Mouse (Mus musculus) midbrain, embryonic 11.5 days (tissue): ENCODE measurements around the gene Rab29. TPM values are rescaled to one million over a fixed set of nuclear protein-coding genes. Genes with fewer than 3 reads are reported as not detected.
"Not testable (repeated sequence)": the region's sequence is repeated elsewhere in the genome, so short reads cannot be mapped to it uniquely, and the experiment has no call there.

Source experiments
- ATAC-seq: fragments of 200-750 bp; cut with Nextera tagmentation; 2 replicates; pipeline ENCODE4 v1.8.0; 2017; ENCODE audit warnings: moderate TSS enrichment, moderate library complexity; ENCODE audit not compliant: low FRiP score
- DNase-seq: peaks from one replicate; pipeline ENCODE4 v3.0.0; 2015; ENCODE audit warnings: low spot score; ENCODE audit errors: missing footprints
- H3K27ac ChIP-seq: fragments of 300-500 bp; sonication (generic); 2 replicates; pipeline ENCODE4 v1.5.1; 2014; ENCODE audit warnings: low read depth, low read length
- H3K27me3 ChIP-seq: fragments of 300-500 bp; sonication (generic); 2 replicates; pipeline ENCODE4 v1.6.1; 2014; ENCODE audit warnings: mild to moderate bottlenecking, low read length, moderate library complexity, mixed read lengths; ENCODE audit not compliant: control insufficient read depth, insufficient read depth
- H3K36me3 ChIP-seq: fragments of 300-500 bp; sonication (generic); 2 replicates; pipeline ENCODE4 v1.6.1; 2014; ENCODE audit warnings: mild to moderate bottlenecking, low read length, moderate library complexity, mixed read lengths; ENCODE audit not compliant: control insufficient read depth, insufficient read depth
- H3K4me1 ChIP-seq: fragments of 300-500 bp; sonication (generic); 2 replicates; pipeline ENCODE4 v1.6.1; 2014; ENCODE audit warnings: low read length; ENCODE audit not compliant: control insufficient read depth, insufficient read depth
- H3K4me2 ChIP-seq: fragments of 300-500 bp; sonication (generic); 2 replicates; pipeline ENCODE4 v1.6.1; 2014; ENCODE audit warnings: mild to moderate bottlenecking, moderate library complexity
- H3K4me3 ChIP-seq: fragments of 300-500 bp; sonication (generic); 2 replicates; pipeline ENCODE4 v1.5.1; 2014; ENCODE audit warnings: low read depth, low read length
- H3K9ac ChIP-seq: fragments of 300-500 bp; sonication (generic); 2 replicates; pipeline ENCODE4 v1.6.1; 2014; ENCODE audit warnings: low read length
- H3K9me3 ChIP-seq: fragments of 300-500 bp; sonication (generic); 2 replicates; pipeline ENCODE4 v1.6.1; 2016; ENCODE audit warnings: low read length; ENCODE audit not compliant: control insufficient read depth
- WGBS: fragments of 180-500 bp; shearing (Covaris S2); extraction: QIAGEN DNeasy Blood & Tissue Kit; methylation state at CpG from one replicate; pipeline ENCODE4 v1.1.7; 2014; 5-methylcytosine and 5-hydroxymethylcytosine counted together
- polyA plus RNA-seq: library from polyadenylated mRNA; unstranded; fragments of >200 nt; fragmentation: Nextera tagmentation; extraction: Ambion mirVana; gene quantifications from 2 replicates; pipeline ENCODE4 v1.2.1, GENCODE M21; 2014

The Rab29 gene
- polyA plus RNA-seq, 1 experiment from 2014 or later, result 15.0 TPM

DNA sequence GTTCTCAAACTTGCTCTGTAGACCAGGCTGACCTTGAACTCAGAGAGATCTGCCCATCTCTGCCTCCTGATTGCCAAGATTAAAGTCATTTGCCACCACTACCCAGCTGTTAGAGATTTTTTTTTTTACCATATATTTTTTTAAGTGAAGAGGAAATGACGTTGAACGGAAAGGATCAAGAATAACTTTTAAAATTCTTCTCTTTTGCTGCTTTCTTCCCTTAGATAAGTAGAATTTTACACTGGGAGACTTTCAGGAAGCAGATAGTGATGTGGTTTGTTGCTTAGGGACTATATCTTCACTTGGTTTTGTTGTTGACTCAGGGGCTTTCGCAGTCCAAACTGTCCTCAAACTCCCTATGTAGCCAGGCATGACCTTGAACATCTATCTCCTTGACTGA is 41.4 kb downstream of the Rab29 start:
- no peak overlapping the region for H3K9ac ChIP-seq
- 86% methylated on average over 3 of the region's 3 CpGs for WGBS
- peaks cover 3% of the 10 kb centered on the region for H3K4me1 ChIP-seq
- ATAC-seq (no peak), DNase-seq (no peak)
- no peak overlapping the region for H3K4me3 ChIP-seq
- peaks cover 3% of the 10 kb centered on the region; the same call in 1 of the 2 replicates for H3K27me3 ChIP-seq
- no peaks in the 10 kb centered on the region for H3K9me3 ChIP-seq
- no peak overlapping the region for H3K27ac ChIP-seq
- H3K36me3 ChIP-seq, result no peaks in the 10 kb centered on the region
- H3K4me2 ChIP-seq, result no peak overlapping the region

GRCm38 (mm10) chr1:131909236-131909635 is 42.2 kb downstream of the Rab29 start:
- not testable (repeated sequence) for H3K27me3 ChIP-seq, H3K9ac ChIP-seq, ATAC-seq, H3K9me3 ChIP-seq, H3K4me3 ChIP-seq, H3K4me2 ChIP-seq, H3K27ac ChIP-seq, DNase-seq, H3K4me1 ChIP-seq, H3K36me3 ChIP-seq
- 99% methylated on average over 2 of the region's 2 CpGs for whole genome bisulfite sequencing

GRCm38 (mm10) chr1:131910001-131910648 is 43.1 kb downstream of the Rab29 start, which contains the start of gene Nucks1:
Gene Nucks1 (plus strand): TSS chr1:131910534.
- H3K4me1 ChIP-seq, result peaks cover 3% of the 10 kb centered on the region
- H3K4me3 ChIP-seq, result peak within 1 kb of the TSS; percentile 98
- under 1% methylated on average over 33 of the region's 35 CpGs for WGBS
- H3K27me3 ChIP-seq, result peaks cover 3% of the 10 kb centered on the region; the same call in 1 of the 2 replicates
- peak within 1 kb of the TSS; percentile 93 for H3K27ac ChIP-seq
- DNase-seq (peak; percentile 100), ATAC-seq (peak; percentile 99)
- H3K9me3 ChIP-seq, result no peaks in the 10 kb centered on the region
- H3K36me3 ChIP-seq, result no peaks in the 10 kb centered on the region
- H3K4me2 ChIP-seq, result peak within 1 kb of the TSS; percentile 62
- peak within 1 kb of the TSS; percentile 96 for H3K9ac ChIP-seq

DNA sequence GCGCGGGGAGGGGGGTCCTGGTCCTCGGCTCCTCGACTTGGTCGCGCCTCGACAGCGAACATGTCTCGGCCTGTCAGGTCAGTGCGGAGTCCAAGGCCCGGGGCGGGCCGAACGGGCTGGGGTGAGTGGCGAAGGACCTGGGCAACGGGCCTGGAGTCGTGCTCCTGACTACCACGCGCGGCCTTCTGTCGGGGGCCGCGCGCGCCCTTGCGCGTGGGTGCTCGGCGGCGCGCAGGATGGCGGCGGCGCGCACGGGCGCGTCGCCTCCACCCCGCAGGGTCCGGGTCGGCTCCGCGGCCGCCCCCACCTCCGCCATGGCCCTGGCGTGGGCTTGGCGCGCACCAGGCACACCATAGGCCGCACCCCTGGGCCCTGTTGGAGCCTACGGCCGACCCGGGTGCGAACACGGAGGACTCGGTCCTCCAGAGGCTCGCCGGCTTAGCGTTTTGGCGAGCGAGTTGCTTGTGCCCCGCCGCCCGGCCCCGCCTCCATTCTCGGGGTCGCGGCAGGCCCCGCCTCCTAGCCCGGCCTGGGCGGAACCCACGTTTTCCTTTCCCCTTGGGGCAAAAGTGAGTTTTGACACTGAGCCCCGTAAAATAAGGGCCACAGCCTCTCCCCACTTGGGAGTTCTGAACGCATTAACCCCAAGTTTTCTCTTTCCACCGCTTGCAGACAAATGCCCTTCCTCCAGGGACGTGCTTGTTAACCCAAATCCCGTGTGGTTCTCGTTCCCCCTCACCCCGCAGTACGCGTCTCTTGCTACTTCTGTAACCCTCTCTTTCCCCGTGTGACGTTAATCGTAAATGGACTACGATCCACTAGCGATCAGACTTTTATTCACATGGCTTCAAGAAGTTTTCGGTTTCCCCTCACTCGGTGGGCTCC is 43.9 kb downstream of the Rab29 start:
- H3K27ac ChIP-seq, result peak overlapping the region; percentile 93
- peak overlapping the region; percentile 62 for H3K4me2 ChIP-seq
- under 1% methylated on average over 88 of the region's 88 CpGs for WGBS
- H3K36me3 ChIP-seq, result no peaks in the 10 kb centered on the region
- peaks cover 3% of the 10 kb centered on the region; the same call in 1 of the 2 replicates for H3K27me3 ChIP-seq
- peak; percentile 91 for ATAC-seq
- H3K9me3 ChIP-seq, result no peaks in the 10 kb centered on the region
- peak; percentile 98 for DNase-seq
- H3K4me1 ChIP-seq, result peaks cover 3% of the 10 kb centered on the region
- H3K4me3 ChIP-seq, result peak overlapping the region; percentile 98
- peak overlapping the region; percentile 96 for H3K9ac ChIP-seq

DNA sequence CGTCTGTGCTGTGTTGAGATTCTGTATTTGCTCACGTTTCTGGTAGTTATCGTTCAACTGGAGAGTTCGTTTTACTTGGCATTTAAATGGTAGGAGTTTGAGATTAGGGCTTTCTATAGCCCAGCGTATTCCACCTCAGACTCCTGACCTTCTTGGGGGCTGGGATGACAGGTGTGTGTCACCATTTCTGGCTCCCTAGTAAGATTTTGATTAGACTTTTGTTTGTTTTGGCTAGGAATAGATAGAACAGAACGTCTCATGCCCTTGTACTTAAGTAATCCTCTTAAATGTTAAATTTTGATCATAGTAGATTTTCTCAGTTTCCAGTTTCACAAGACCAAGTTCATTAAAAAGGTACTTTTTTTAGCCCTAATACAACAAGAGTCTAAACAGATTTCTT is 50.6 kb downstream of the Rab29 start:
- Histone ChIP-seq H3K4me1 (no peaks in the 10 kb centered on the region), H3K27me3 (no peaks in the 10 kb centered on the region), H3K9ac (no peak overlapping the region), H3K36me3 (peaks cover 13% of the 10 kb centered on the region), H3K4me2 (no peak overlapping the region), H3K9me3 (no peaks in the 10 kb centered on the region), H3K4me3 (no peak overlapping the region), H3K27ac (no peak overlapping the region)
- no peak for ATAC-seq
- no peak for DNase-seq
- 85% methylated on average over 6 of the region's 6 CpGs for WGBS

DNA sequence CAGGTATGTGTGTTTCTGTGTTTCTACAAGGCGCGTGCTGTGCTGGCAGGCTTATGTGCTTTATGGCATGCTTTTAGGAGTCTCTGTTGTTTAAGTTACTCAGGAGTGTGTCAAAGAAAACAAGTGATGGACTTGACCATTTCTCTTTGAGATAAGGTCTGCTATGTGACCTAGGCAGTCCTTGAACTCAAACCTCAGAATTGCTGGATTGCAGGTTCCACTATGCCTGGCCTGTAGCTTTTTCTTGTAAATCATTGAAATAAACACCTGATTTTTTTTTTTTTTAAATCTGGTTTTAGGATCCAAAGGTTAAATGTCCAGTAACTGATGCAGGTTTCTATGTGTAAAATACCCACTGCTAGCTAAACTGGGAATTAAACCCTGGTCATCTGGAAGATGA is 52.0 kb downstream of the Rab29 start:
- no peak overlapping the region for H3K27ac ChIP-seq
- H3K9ac ChIP-seq, result no peak overlapping the region
- peaks cover 13% of the 10 kb centered on the region for H3K36me3 ChIP-seq
- no peak overlapping the region for H3K4me3 ChIP-seq
- DNase-seq, result no peak
- H3K4me2 ChIP-seq, result no peak overlapping the region
- H3K9me3 ChIP-seq, result no peaks in the 10 kb centered on the region
- 94% methylated on average over 2 of the region's 2 CpGs for WGBS
- H3K4me1 ChIP-seq, result no peaks in the 10 kb centered on the region
- ATAC-seq, result no peak
- H3K27me3 ChIP-seq, result no peaks in the 10 kb centered on the region

- Histone ChIP-seq H3K9me3 (no peaks in the 10 kb centered on the region), H3K9ac (no peak overlapping the region), H3K4me3 (no peak overlapping the region), H3K27ac (no peak overlapping the region), H3K4me1 (no peaks in the 10 kb centered on the region), H3K27me3 (no peaks in the 10 kb centered on the region), H3K4me2 (no peak overlapping the region), H3K36me3 (peaks cover 25% of the 10 kb centered on the region)
- 97% methylated on average over 3 of the region's 3 CpGs for WGBS
- DNase-seq (peak; percentile 76), ATAC-seq (no peak)
Measured at GRCm38 (mm10) chr1:131922100-131922499, 55.1 kb downstream of the Rab29 start.
